Mouse (Mus musculus) erythroid progenitor cell, adult 5-6 weeks (primary cell): Measurements from ENCODE around the gene Lemd1. TPM values are rescaled to one million over a fixed set of nuclear protein-coding genes. Genes with fewer than 3 reads are reported as not detected.

Source experiments
- ATAC-seq: replicated peaks from 2 replicates; pipeline ENCODE4 v1.8.0; 2016; ENCODE audit warnings: moderate number of reproducible peaks, mild to moderate bottlenecking, moderate TSS enrichment, inconsistent platforms; ENCODE audit not compliant: poor library complexity, low FRiP score, severe bottlenecking
- total RNA-seq, 2 experiments: library from RNA; stranded (forward) in 1 of 2; stranded (reverse) in 1 of 2; fragments of 150-400 nt in 1 of 2; fragments of 186-747, 209-891 nt in 1 of 2; gene quantifications; 2 replicates each; pipeline versions ENCODE4 v1.2.3 to v1.2.4; 2015 to 2017; ENCODE audit warnings: low replicate concordance in 2 of 2

Lemd1 gene
- total RNA-seq, 2 experiments from 2014 or later = not detected

- no peak for ATAC-seq
Measured at GRCm38 (mm10) chr1:132199244-132199643, 8.0 kb downstream of the Lemd1 start.

DNA sequence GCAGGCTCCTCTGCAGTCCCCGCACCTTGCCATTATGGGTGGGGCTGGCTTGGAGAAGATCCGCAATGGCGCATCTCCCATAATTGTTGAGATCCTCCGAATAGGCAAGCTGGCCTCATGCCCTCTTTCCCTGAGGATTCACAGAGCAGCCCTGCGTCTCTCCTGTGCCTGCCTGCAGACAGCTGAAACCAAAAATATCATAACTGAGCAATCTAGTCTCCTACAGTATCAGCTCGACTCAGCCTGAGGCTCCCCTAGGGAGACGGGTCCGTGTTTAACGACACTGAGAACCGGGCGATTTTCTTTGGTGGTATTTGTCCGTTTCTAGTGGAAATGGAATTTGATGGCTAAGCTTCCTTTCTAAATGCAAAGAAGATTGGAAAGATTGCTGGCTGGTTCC is 8.7 kb downstream of the Lemd1 start:
- ATAC-seq = no peak

GRCm38 (mm10) chr1:132200562-132201510 is 9.6 kb downstream of the Lemd1 start:
- ATAC-seq = no peak

DNA sequence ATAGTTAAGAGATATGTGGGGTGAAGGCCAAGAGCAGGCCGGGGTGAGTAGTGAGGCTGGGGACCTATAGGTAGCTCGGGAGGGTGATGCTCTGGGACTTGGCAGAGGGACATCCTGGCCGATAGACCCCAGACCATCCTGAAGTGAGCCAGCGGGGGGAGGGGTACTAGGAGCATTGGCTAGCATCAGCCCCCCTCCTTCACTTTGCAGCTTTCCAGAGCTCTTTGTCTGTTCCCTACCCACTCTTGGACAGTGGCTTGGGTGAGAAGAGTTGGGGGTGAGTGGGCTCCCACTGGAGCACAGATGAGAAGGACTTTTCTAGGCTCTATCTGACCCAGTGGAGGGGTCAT is 10.3 kb downstream of the Lemd1 start:
- no peak for ATAC-seq

- ATAC-seq = no peak
Measured at GRCm38 (mm10) chr1:132201936-132202335, 10.7 kb downstream of the Lemd1 start.

GRCm38 (mm10) chr1:132202771-132203170 is 11.5 kb downstream of the Lemd1 start:
- ATAC-seq = no peak

- ATAC-seq = no peak
Measured at GRCm38 (mm10) chr1:132205958-132206357, 14.7 kb downstream of the Lemd1 start.

GRCm38 (mm10) chr1:132206828-132207227 is 15.6 kb downstream of the Lemd1 start:
- no peak for ATAC-seq

DNA sequence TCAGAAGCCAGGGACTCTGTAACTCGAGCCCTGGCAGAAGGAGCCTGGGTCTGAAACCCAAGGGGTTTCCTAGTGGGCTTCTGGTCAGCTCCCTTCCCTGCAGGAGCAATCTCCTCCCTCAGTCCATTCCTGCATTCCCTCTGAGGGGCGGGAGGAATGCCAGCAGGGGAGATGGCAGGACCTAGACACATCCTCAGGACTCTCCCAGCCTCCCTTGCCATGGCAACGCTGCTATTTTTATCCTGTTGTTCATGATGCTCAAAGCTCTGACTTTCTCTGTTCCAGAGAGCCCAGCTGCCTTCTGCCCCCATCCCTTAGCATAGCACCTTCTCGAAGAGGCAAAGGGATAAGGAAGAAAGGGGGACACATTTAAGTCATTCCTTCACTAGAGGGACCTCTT is 16.9 kb downstream of the Lemd1 start:
- no peak for ATAC-seq

GRCm38 (mm10) chr1:132209400-132209799 is 18.2 kb downstream of the Lemd1 start:
- ATAC-seq = no peak

DNA sequence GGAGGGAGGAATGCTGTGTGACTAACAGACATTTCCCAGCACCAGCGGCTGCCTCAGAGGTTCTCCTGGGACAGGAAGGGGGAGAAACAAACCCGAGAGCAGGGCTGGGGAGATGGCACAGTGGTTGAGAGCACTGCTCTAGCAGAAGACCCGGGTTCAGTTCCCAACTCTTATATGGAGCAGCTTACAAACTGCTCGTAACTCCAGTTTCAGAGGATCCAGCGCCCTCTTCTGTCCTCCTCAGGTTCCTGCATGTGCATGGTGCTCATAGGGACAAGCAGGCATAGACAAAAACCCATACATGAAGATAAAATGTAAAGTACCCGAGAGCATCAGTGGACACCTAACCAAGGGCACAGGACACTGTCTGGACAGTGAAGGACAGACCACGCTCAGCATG is 19.7 kb downstream of the Lemd1 start:
- no peak for ATAC-seq

DNA sequence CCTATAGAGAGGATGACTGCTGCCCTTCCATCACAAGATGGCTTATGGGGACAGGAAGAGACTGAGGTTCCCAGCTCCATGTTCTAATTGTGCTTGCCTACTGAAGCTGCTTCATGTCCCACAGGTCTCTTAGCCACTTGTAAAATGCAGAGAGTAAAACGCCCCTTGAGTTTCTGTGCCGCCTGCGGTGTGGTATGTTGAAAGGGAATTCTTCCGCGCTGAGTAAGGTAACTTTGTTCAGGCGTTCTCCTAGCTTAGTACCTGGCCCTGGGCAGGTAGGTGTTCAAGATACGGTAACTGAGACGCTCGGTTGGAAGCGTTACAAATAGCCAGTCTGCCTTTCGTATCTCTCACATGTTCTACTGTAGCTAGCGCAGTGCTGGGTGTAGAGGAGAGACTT is 20.4 kb downstream of the Lemd1 start:
- no peak for ATAC-seq

DNA sequence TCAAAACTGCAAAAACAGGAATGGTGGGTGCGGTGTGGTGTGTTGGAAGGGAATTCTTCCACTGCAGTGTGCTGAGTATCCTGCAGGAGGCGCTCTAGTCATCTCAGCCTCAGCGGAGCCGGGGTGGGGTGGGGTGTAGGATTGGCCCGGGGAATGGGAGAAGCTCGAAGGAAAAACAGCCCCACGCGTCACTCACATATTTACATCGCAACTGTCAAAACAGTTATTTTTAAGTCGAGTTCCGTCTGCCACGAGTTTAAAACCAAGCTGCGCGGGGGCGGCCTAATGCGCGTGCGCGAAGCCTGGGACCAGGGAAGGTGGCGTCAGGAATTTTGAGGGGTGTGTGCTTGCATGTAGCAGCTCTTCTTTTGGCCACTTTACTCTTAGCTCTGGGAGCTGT is 21.0 kb downstream of the Lemd1 start:
- ATAC-seq = no peak

DNA sequence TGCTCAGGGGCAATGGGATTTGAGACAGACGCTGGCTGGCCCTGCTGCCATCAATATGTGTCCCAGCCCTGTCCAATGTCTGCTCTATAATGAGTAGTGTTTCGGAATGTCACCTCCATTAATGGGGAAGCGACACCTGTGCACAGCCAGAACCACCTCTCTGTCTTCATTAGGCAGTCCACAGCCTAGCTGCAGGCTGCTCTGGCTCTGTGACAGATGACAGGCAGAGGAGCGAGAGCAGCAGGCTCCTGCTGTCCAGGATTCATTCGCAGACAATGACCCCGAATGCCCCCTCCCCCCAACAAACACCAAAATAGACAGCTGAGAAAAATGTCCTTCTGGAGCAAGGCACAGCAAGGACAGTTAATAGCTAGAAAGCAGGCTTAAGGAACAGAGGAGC is 21.8 kb downstream of the Lemd1 start:
- ATAC-seq = no peak

- no peak for ATAC-seq
Measured at GRCm38 (mm10) chr1:132216276-132216675, 25.0 kb downstream of the Lemd1 start.

GRCm38 (mm10) chr1:132221627-132222026 is 30.4 kb downstream of the Lemd1 start:
- ATAC-seq = no peak

GRCm38 (mm10) chr1:132222166-132222565 is 30.9 kb downstream of the Lemd1 start:
- no peak for ATAC-seq

DNA sequence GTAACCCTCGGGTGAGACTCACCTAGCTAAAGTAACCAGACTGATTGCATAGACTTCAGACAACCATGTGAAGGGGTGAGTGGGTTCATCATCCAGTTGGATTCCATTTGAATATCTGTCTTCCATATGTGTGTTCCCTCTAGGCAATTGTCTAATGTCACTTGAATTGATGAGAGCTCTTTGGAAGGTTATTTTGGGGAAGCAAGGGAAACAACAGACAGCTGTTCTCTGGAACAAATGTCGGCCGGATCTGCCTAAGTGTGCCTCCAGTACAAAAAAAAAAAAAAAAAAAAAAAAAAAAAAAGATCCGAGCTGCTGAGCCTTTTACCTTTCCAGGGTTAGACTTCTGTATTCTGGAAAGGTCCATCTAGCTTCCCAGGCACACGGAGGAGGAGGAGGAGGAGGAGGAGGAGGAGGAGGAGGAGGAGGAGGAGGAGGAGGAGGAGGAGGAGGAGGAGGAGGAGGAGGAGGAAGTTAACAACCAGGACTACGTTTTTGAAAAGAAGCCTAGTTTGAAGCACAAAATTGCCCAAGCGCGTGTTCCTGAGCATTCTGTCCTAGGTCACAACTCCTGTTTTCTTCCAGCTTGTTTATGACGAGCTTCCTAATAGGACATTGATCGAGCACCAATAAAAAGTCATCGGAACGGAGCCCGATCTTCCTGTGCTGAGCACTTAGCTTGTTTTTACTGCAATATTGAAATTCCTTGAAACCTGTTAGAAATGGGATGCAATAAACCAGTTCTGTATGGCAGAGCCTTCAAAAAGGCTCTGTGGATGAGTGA is 35.3 kb downstream of the Lemd1 start:
- ATAC-seq = no peak

DNA sequence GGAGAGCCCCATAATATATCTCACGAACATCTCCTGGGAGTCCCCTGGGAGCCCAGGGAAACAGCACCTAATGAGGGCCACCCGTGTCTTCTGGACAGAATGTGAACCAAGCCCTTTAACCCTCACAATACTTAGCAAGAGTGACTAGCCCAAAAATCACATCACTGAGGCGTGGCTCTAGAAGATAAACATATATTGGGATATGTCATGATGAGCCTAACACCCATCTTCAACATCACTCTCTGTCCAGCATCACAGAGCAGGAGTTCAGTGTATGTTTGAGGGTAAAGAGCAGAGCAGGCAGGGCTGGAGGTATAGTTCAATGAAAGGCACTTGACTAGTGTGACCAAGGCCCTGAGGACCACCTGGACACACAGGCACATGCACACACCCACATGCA is 38.4 kb downstream of the Lemd1 start, which contains the start of gene Gm10188:
TSS of gene Gm10188 (minus strand) at position 101 of the 400 bp plus-strand sequence.
- ATAC-seq = no peak

GRCm38 (mm10) chr1:132231470-132232274 is 40.4 kb downstream of the Lemd1 start:
- ATAC-seq = no peak
